Mouse (Mus musculus): ENCODE measurements at regions not wholly inside any gene's neighbourhood (a gene's known extent, or its start where the extent isn't known, plus 50 kb on each side); places are given as distances from the start of the nearest gene placed in this dataset.
"Not testable (repeated sequence)": the region's sequence is repeated elsewhere in the genome, so short reads cannot be mapped to it uniquely, and the experiment has no call there.

GRCm38 (mm10) chr14:37477599-37477998, 342.5 kb upstream of the Ghitm start:
- no peaks in the 10 kb centered on the region for H3K9me3 ChIP-seq (replicated peaks; ENCODE audit: low read length)
- H3K4me2 ChIP-seq (ENCODE audit: low read length), result no peak overlapping the region
- H3K4me3 ChIP-seq (replicated peaks; ENCODE audit: low read depth, low read length), result no peak overlapping the region
- H3K36me3 ChIP-seq (ENCODE audit: insufficient read depth, low read length), result no peaks in the 10 kb centered on the region
- ATAC-seq (replicated peaks; ENCODE audit: low FRiP score, low read depth) (no peak), DNase-seq (ENCODE audit: low spot score) (no peak)
- no peaks in the 10 kb centered on the region for H3K27me3 ChIP-seq (ENCODE audit: insufficient read depth, low read length)
- H3K4me1 ChIP-seq (replicated peaks; ENCODE audit: insufficient read depth, low read length), result no peaks in the 10 kb centered on the region
- no peak overlapping the region for H3K9ac ChIP-seq (ENCODE audit: low read depth, low read length)
- H3K27ac ChIP-seq, result no peak overlapping the region
- no peak for TF ChIP-seq CTCF (IDR thresholded peaks at IDR 0.05; ENCODE audit: low read depth)

GRCm38 (mm10) chr14:37468711-37469110, 333.6 kb upstream of the Ghitm start:
- Histone ChIP-seq H3K4me2 (ENCODE audit: low read length) (no peak overlapping the region), H3K4me3 (replicated peaks; ENCODE audit: low read depth, low read length) (no peak overlapping the region), H3K27ac (no peak overlapping the region), H3K9me3 (replicated peaks; ENCODE audit: low read length) (no peaks in the 10 kb centered on the region), H3K36me3 (ENCODE audit: insufficient read depth, low read length) (no peaks in the 10 kb centered on the region), H3K4me1 (replicated peaks; ENCODE audit: insufficient read depth, low read length) (no peaks in the 10 kb centered on the region), H3K27me3 (ENCODE audit: insufficient read depth, low read length) (no peaks in the 10 kb centered on the region), H3K9ac (ENCODE audit: low read depth, low read length) (no peak overlapping the region)
- WGBS, result 22% methylated on average over 2 of the region's 2 CpGs
- ATAC-seq (replicated peaks; ENCODE audit: low FRiP score, low read depth) (no peak), DNase-seq (ENCODE audit: low spot score) (no peak)
- TF ChIP-seq CTCF (IDR thresholded peaks at IDR 0.05; ENCODE audit: low read depth), result no peak

- ATAC-seq (replicated peaks; ENCODE audit: low FRiP score, low read depth), result no peak
These were observed 305.8 kb upstream of the Ghitm start for GRCm38 (mm10) chr14:37440874-37441273.

GRCm38 (mm10) chr14:37430656-37431055, 295.6 kb upstream of the Ghitm start:
- Histone ChIP-seq H3K9me3 (replicated peaks; ENCODE audit: low read length) (no peaks in the 10 kb centered on the region), H3K36me3 (ENCODE audit: insufficient read depth, low read length) (no peaks in the 10 kb centered on the region), H3K9ac (ENCODE audit: low read depth, low read length) (no peak overlapping the region), H3K4me3 (replicated peaks; ENCODE audit: low read depth, low read length) (no peak overlapping the region), H3K27ac (no peak overlapping the region), H3K4me1 (replicated peaks; ENCODE audit: insufficient read depth, low read length) (no peaks in the 10 kb centered on the region), H3K4me2 (ENCODE audit: low read length) (no peak overlapping the region), H3K27me3 (ENCODE audit: insufficient read depth, low read length) (no peaks in the 10 kb centered on the region)
- DNase-seq (ENCODE audit: low spot score), result no peak
- WGBS, result 67% methylated on average over 1 of the region's 1 CpGs
- ATAC-seq (replicated peaks; ENCODE audit: low FRiP score, low read depth), result no peak
- TF ChIP-seq CTCF (IDR thresholded peaks at IDR 0.05; ENCODE audit: low read depth), result 0 out of 2 replicates have a peak, but pooled peaks have one; percentile 14

More at GRCm38 (mm10) chr14:37440874-37441273, 305.8 kb upstream of the Ghitm start:
- no peaks in the 10 kb centered on the region for H3K4me1 ChIP-seq (replicated peaks; ENCODE audit: insufficient read depth, low read length)
- DNase-seq (ENCODE audit: low spot score), result no peak
- TF ChIP-seq CTCF (IDR thresholded peaks at IDR 0.05; ENCODE audit: low read depth), result no peak
- no peak overlapping the region for H3K4me3 ChIP-seq (replicated peaks; ENCODE audit: low read depth, low read length)
- no peaks in the 10 kb centered on the region for H3K27me3 ChIP-seq (ENCODE audit: insufficient read depth, low read length)
- H3K9ac ChIP-seq (ENCODE audit: low read depth, low read length), result no peak overlapping the region
- WGBS, result 81% methylated on average over 2 of the region's 2 CpGs
- no peak overlapping the region for H3K27ac ChIP-seq
- no peaks in the 10 kb centered on the region for H3K36me3 ChIP-seq (ENCODE audit: insufficient read depth, low read length)
- H3K4me2 ChIP-seq (ENCODE audit: low read length), result no peak overlapping the region
- H3K9me3 ChIP-seq (replicated peaks; ENCODE audit: low read length), result no peaks in the 10 kb centered on the region

GRCm38 (mm10) chr14:37425506-37425905, 290.4 kb upstream of the Ghitm start:
- Histone ChIP-seq H3K4me1 (replicated peaks; ENCODE audit: insufficient read depth, low read length) (no peaks in the 10 kb centered on the region), H3K27ac (no peak overlapping the region)

GRCm38 (mm10) chr14:37421566-37421965, 286.5 kb upstream of the Ghitm start:
- H3K4me2 ChIP-seq (ENCODE audit: low read length), result no peak overlapping the region
- DNase-seq (ENCODE audit: low spot score) (peak; percentile 64), ATAC-seq (replicated peaks; ENCODE audit: low FRiP score, low read depth) (no peak)
- no peaks in the 10 kb centered on the region for H3K36me3 ChIP-seq (ENCODE audit: insufficient read depth, low read length)
- no peaks in the 10 kb centered on the region for H3K27me3 ChIP-seq (ENCODE audit: insufficient read depth, low read length)
- H3K4me1 ChIP-seq (replicated peaks; ENCODE audit: insufficient read depth, low read length), result no peaks in the 10 kb centered on the region
- 18% methylated on average over 2 of the region's 2 CpGs for WGBS
- H3K9me3 ChIP-seq (replicated peaks; ENCODE audit: low read length), result no peaks in the 10 kb centered on the region
- H3K27ac ChIP-seq, result no peak overlapping the region
- H3K4me3 ChIP-seq (replicated peaks; ENCODE audit: low read depth, low read length), result no peak overlapping the region
- TF ChIP-seq CTCF (IDR thresholded peaks at IDR 0.05; ENCODE audit: low read depth), result no peak
- no peak overlapping the region for H3K9ac ChIP-seq (ENCODE audit: low read depth, low read length)

More at GRCm38 (mm10) chr14:37425506-37425905, 290.4 kb upstream of the Ghitm start:
- no peak overlapping the region for H3K9ac ChIP-seq (ENCODE audit: low read depth, low read length)
- no peak overlapping the region for H3K4me3 ChIP-seq (replicated peaks; ENCODE audit: low read depth, low read length)
- TF ChIP-seq CTCF (IDR thresholded peaks at IDR 0.05; ENCODE audit: low read depth), result no peak
- no peaks in the 10 kb centered on the region for H3K27me3 ChIP-seq (ENCODE audit: insufficient read depth, low read length)
- no peak overlapping the region for H3K4me2 ChIP-seq (ENCODE audit: low read length)
- no peaks in the 10 kb centered on the region for H3K9me3 ChIP-seq (replicated peaks; ENCODE audit: low read length)
- no peak for ATAC-seq (replicated peaks; ENCODE audit: low FRiP score, low read depth)
- no peak for DNase-seq (ENCODE audit: low spot score)
- H3K36me3 ChIP-seq (ENCODE audit: insufficient read depth, low read length), result no peaks in the 10 kb centered on the region

- not testable (repeated sequence) for H3K36me3 ChIP-seq (ENCODE audit: insufficient read depth, low read length); H3K9me3 ChIP-seq (replicated peaks; ENCODE audit: low read length); H3K4me2 ChIP-seq (ENCODE audit: low read length); H3K9ac ChIP-seq (ENCODE audit: low read depth, low read length); DNase-seq (ENCODE audit: low spot score); H3K27ac ChIP-seq; H3K4me3 ChIP-seq (replicated peaks; ENCODE audit: low read depth, low read length); H3K4me1 ChIP-seq (replicated peaks; ENCODE audit: insufficient read depth, low read length); ATAC-seq (replicated peaks; ENCODE audit: low FRiP score, low read depth); H3K27me3 ChIP-seq (ENCODE audit: insufficient read depth, low read length)
- WGBS, result 50% methylated on average over 1 of the region's 1 CpGs
These were observed 277.5 kb upstream of the Ghitm start for GRCm38 (mm10) chr14:37412583-37412982.
